Mouse (Mus musculus): ENCODE measurements around the gene Eid2b.
"Not testable (repeated sequence)": the region's sequence is repeated elsewhere in the genome, so short reads cannot be mapped to it uniquely, and the experiment has no call there.

The Eid2b gene
- long read RNA-seq, experiment 1, transcript Eid2b-201 (1 exons, 1,751 nt) = major isoform, 21 of 21 reads
- long read RNA-seq, experiment 1, partial matches to known transcripts = 0 of 21 reads
- long read RNA-seq, experiment 1, other reads (novel, unspliced or antisense) = 0 of 21 reads
- long read RNA-seq, experiment 2, transcript Eid2b-201 (1 exons, 1,751 nt) = major isoform, 37 of 37 reads
- long read RNA-seq, experiment 2, partial matches to known transcripts = 0 of 37 reads
- long read RNA-seq, experiment 2, other reads (novel, unspliced or antisense) = 0 of 37 reads

DNA sequence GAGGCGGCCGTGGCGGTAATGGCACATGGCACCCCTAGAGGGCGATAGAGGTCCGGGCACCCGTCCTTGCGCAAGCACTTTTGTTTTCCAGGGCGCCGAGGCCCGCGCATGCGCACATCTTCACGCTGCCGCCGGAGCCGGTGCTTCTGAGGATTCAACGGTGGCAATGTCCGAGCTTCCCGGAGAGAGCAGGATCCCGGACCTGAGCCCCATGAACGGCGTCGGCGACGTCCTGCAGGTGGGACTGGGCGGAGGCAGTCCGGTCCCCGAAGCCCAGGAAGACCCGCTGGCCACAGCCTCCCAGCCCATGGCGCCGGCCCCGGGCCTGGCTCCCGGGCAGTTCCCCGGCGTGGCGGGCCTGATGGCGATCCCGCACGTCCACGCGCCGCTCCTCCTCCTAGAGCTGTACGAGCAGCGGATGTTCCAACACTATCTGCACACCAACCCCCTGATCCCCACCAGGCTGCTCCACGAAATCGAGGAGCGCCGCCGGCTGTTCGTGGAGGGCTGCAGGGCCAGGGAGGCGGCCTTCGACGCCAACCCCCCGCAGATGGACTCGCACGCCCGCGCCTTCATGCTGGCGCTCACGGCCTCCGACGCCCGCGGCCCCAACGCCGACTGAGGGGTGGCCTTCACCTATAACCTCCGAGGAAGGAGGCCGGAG, at the start of gene Eid2b:
Eid2b (plus strand) TSS at position 125 of the 664 bp plus-strand sequence.
- intact Hi-C loops (cut with DNase I) = no loop called here

DNA sequence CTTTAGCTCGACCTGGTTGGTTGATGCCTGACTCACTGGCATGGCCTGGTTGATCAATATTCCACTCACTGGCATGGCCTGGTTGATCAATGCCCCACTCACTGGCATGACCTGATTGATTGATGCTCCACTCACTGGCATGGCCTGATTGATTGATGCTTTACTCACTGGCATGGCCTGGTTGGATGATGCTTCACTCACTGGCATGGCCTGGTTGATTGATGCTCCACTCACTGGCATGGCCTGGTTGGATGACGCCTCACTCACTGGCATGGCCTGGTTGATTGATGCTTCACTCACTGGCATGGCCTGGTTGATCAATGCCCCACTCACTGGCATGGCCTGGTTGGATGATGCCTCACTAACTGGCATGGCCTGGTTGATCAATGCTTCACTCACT, 33.6 kb upstream of the Eid2b start:
- intact Hi-C loops (cut with DNase I) = not testable (repeated sequence)

DNA sequence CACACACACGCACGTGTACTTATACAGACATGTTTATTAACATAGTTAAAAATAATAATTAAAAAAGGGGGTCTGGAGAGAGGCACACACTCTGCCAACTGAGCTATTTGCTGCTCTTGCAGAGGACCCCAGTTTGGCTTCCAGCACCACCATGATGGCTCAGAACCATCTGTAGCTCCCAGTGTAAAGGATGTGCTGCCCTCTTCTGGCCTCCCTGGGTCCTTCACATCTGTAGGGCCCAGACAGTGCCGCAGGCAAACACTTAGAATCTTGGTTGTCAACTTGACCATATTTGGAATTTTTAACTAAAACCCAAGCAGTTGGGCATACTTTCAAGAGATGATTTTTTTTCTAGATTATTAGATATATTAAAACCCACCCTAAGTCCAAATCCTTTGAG, 28.6 kb upstream of the Eid2b start:
- intact Hi-C loops (cut with DNase I) = no loop called here

DNA sequence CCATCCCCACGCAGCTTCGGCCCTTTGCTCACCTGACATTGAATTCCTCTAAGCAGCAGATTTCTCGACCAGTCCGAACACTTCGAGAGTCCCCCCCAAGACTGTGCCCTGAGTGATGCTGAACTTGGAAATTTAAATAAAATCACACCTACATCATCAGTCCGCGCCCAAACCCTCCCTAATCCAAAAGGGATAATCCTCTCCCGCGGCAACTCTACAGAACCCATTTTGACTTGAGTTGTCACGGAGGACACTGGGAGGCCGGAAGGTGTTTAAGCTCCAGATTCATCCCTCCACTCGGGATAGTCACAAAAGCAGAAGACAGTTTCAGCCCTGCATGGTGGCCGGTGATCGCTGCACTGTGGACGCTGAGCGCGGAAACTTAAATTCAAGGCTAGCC, 25.6 kb upstream of the Eid2b start:
- intact Hi-C loops (cut with DNase I) = no loop called here

DNA sequence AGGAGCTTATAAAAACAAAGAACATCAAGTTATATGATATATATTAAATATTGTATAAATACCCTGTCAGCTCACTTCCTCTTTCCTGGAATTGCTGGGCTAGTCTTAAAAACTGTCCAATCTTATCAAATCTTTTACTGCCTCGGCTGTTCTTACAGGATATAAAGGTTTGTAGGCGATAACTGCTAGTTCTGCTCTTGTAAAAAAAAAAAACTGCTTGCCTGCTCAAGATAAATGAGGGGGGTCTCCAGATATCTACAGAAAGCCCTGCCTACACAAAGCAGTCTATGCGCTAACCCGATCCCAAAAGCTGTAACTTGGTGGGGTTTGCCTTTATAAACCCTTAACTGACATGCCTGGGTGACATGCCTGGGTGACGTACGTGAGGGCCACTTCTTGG, 22.9 kb upstream of the Eid2b start:
- intact Hi-C loops (cut with DNase I) = no loop called here

DNA sequence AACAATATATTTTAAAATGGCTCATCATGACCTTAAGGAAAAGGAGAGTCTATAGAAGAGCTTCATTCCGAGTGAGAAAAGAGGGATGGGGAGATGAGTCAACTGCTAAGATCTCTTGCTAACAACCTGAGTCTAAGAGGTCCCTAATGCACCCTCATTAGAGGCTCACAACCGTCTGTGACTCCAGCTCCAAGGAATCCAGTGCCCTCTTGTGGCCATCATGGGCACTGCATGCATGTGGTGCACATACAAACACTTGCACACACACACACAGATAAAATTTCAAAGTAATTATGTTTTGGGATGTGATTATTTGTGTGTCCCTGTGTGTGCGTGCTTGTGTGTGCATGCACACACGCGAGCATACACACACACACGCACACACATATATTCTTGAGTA, 22.1 kb upstream of the Eid2b start:
- intact Hi-C loops (cut with DNase I) = no loop called here

DNA sequence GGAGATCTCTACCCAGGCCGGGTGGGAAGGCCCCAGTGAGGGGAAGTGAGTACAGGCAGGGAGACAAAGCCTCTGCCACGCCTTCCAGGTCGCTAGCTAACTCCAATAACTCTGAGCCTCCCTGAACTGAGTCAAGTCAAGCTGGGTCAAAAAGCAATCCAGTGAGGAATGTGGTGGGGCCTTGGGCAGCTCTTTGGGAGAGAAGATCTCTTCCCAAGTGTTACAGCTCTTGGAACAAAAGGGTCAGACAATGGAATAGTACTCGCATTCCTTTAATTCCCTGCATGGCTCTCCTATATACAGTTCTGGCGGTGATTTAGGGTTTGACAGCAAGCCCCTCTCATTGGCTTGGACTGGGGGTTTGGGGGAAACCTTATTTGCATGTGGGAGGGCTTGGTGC, 14.7 kb upstream of the Eid2b start:
- intact Hi-C loops (cut with DNase I) = no loop called here

DNA sequence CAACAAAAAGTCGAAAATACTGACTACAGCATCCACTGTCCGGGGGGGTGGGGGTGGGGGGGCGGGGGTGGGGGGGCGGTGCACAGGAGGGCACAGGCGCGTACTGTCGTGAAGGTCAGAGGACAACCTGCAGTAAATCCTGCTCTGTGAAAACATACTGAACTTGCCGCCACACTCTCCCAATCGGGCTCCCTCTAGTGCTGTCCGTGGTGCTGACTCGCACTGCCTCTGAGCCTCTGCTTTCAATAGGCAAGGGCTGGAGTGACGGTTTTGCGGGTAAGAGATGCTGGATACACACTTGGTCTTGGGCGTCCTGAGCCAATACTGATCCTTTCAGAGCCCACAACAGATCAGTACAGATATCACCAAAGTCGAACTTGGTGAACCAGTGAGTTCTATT, 13.8 kb upstream of the Eid2b start:
- intact Hi-C loops (cut with DNase I) = no loop called here

DNA sequence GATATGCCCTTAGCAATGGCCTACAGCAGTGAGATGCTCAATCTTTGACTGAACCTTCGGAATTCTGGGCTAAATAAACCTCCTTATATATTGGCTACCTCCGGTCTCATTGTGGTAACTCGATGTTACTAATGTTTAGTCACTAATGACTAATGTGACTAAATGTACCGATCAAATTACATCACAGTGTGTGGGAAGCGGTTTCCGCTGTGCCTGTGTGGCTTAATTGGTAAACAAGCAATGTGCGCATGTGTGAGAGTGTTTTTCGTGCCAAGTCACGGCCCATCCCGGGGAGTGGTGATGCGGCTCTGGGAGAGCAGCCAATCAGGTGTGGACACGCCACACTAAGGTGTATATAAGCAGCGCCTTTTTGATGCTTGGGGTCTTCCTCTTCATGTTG, 12.1 kb upstream of the Eid2b start:
- intact Hi-C loops (cut with DNase I) = no loop called here

DNA sequence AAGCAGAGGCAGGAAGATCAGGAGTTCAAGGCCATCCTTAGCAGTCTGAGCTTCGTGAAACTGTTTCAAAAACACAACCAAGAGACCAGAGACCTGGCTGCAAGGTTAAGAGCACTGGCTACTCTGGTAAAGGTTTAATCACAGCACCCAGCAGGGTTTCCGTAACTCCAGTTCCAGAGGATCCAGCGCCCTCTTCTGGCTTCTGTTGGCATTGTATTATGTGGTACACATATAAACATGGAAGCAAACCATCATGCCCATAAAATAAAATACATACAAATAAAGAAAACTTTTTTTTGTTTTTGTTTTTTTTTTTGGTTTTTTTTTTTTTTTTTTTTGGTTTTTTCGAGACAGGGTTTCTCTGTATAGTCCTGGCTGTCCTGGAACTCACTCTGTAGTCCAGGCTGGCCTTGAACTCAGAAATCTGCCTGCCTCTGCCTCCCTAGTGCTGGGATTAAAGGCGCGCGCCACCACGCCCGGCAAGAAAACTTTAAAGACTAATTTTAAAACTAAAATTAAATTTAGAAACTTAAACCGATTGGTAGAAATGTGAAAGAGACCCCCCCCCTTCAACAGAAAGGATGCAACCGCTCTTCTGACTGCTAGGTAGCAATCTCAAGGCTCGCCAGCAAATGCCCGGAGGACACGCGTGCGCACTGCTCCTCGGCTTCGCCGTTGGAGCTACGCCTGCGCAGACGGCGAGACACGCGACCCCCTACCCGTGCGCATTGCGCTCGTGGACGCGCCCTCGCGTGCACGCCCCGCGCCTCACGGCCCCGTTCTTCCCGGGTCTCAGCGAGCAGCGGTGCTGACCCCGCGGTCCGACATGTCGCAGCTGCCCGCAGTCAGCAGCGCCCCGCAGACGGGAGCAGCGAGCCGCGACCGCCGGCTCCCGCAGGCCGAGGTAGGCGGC, 10.2 kb upstream of the Eid2b start, which contains the start of gene Eid2:
Eid2 (plus strand) TSS at position 753 of the 913 bp plus-strand sequence.
- intact Hi-C loops (cut with DNase I) = no loop called here

DNA sequence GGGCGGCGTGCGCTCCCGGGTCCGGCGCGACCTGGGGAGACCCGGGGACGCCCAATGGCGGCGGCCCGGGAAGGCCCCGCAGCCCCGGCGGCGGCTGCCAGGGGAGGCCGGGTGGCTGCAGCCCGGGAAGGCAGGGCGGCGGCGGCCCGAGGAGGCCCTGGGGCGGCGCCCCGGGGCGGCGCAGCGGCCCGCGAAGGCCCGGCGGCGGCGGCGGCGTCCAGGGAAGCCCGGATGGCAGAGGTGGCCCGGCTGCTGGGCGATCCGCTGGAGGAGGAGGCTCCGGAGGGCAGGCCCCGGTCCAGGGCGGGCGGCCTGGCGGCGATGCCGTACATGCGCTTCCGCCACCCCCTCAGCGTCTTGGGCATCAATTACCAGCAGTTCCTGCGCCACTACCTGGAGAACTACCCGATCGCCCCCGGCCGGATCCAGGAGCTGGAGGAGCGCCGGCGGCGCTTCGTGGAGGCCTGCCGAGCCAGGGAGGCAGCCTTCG, 9.5 kb upstream of the Eid2b start:
- intact Hi-C loops (cut with DNase I) = no loop called here

DNA sequence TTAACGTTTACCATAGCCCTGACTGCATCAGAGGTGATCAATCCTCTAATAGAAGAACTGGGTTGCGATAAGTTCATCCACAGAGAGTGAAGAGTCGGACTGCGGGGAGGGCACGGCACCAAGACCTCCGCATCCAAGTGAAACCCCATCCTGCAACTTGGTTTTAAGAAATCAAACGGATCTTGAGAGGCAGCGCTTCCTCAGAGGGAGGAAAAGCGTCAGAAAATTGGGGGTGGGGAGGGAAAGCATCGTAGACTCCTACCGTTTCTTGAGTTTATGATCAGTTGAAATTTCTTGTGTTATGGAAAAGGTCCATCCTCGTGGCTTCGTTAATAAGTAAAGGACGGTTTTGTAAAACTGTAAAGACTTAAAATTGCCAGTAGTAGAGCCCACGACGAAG, 9.0 kb upstream of the Eid2b start:
- intact Hi-C loops (cut with DNase I) = no loop called here

DNA sequence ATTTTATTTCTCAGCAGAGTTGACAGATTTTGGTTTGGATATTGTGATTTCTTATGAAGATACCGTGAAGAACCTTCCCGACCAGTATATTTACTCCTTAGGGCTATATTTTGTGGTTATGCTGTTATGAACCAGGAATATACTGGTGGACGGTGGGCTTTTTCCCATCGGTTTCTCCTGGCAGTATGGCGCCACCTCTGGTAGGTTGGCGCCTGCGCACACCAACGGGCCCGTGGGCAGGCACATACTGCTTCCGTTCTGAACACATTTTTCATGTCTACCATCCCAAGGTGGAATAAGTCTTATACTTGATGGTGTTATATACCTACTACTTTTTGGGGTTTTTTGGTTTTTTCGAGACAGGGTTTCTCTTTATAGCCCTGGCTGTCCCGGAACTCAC, 8.2 kb upstream of the Eid2b start:
- intact Hi-C loops (cut with DNase I) = no loop called here

DNA sequence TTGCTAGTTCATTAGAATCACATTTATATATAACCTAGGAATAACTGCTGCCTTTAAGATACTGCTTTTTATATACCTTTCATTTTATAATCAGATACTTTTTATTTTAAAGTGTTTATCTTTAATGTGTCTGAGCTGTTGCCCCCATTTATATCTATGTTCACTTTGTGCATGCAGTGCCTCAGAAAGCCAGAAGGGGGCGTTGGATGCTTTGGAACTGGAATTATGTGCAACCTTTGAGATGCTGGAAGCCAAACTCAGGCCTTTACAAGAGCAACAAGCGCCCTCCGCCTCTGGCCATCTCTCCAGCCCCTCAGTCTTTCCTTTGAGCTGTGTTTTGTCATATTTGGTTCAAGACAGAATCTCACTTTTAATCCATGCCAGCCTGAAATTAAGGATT, 5.8 kb upstream of the Eid2b start:
- intact Hi-C loops (cut with DNase I) = no loop called here

DNA sequence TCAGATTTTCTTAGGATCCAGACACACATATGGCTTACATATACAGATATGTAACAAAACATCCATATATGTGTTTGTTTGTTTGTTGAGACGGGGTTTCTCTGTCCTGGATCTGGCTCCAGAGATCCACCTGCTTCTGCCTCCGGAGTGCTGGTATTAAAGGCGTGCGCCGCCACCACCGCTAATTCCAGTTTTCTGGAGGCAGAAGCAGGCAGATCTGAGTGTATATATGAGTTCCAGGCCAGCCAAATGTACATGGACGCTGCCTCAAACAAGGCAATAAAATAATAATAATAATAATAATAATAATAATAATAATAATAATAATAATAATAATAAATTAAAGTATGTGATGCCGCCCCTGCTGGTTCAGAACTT, 313 bp upstream of the Eid2b start:
- intact Hi-C loops (cut with DNase I) = no loop called here

DNA sequence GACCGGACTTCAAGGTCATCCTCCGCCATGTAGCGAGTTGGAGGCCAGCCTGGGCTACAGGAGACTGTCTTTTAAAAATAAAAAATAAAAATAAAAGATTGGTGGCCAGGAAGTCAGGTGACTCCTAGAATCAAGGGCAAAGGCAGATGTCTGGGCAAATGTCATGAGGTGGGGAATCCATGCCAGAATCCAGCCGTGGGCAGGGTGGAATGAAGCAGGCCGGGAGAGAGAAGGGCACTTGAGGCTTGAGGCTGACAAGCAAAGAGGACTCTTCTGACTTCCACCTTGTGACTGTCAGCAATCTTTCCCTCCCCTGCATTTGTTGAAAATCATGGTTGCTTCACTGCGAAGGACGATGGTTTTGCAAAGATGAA, 727 bp downstream of the Eid2b start:
- intact Hi-C loops (cut with DNase I) = no loop called here

DNA sequence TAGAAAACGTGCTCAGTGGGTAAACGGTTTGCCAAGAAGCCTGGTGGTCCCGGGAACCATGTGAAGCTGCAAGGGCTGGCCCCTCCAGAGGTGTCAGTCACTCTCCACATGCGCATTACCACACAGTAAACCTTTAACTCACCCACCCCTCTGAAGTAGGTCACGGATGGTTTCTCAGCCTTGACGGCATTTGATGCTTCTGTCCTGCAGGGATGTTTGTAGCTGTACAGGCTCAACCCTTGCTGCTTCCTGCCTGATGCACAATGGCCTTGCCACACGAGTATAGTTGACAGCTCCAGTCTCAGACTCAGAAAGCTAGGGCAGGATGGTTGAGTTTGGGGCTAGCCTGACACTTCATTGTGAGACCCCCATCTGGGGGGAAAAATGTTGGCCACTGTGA, 3.1 kb downstream of the Eid2b start:
- intact Hi-C loops (cut with DNase I) = no loop called here

DNA sequence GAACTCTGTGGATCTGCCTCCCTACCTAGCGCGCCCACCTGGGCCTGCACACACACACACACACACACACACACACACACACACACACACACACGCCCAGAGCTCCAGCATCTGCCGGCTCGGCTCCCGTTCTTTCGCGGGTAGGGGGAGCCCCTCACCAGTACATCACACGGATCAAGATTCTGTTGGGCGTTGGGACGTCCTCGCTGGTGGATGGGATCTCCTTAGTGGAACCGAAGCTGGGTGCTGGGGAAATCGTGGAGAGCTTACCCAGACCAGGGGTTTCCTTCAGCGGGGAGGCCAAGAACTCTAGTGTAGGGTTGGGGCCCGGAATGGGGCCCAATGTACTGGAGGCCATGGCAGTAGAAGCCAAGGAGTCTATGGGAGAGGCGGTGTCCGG, 12.6 kb downstream of the Eid2b start:
- intact Hi-C loops (cut with DNase I) = no loop called here

DNA sequence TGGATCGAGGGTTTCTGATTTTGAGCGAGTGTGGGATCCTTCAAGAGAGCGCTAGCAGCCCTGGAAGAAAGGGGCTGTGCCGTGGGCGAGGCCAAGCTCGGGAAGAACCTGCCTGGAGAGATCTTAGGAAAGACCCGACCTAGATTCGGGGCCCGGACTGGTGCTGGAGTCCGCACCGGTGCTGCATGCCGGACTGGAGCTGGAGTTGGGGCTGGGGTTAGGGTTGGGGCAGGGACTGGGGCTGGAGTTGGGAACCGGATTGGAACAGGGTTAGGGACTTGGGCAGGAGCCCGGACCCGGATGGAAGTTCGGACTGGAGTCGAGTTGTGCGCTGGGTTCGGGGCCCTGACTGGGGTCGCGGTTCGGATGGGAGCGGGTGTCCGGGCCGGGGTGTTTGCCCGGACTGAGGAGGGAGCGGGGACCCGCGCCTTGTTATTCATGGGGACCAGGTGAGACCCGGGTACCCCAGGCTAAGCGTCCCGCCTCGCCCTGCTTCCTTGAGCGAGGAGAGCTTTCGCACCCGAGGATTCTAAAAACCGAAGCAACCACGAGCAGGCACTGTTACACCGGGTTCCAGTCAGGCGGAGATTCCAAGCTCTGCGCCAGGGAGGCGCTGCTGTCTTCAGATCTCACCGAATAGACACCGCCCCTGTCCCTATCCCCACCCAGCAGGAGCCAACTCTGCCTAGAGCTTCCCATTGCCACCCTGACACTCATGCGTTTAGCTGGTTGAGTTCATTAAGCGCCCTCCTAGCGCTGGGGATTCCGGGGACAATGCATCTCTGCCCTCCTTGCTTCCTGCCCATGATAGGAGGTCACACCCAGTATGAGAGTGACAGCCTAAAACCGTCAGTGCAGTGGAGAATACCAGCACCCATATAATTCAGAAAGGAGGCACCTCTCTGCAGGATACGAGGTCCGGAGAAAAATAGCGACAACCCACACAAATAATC, 13.4 kb downstream of the Eid2b start, which contains the start of gene Selenov:
Selenov (minus strand) TSS at position 549 of the 953 bp plus-strand sequence.
- intact Hi-C loops (cut with DNase I) = no loop called here

DNA sequence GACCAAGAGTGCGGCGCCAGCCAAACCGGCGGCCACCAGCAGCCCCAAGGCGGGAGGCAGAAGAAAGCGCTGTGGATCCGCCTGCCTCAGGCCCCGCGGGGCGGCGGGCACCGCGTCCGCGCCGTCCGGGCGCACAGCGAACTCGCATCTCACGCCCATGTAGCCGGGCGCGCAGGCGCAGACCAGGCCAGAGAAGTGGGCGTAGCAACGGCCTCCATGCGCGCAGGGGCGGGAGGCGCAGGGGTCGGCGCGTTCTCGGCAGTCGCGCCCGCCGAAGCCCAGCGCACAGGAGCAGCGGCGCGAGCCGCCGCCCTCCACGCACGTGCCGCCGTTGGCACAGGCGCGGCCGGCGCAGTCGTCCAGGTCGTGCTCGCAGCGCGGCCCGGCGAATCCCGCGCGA, 16.9 kb downstream of the Eid2b start:
- intact Hi-C loops (cut with DNase I) = no loop called here

All from adrenal gland (tissue).